Mouse (Mus musculus): ENCODE measurements around the gene Spata32. TPM values are rescaled to one million over a fixed set of nuclear protein-coding genes. Genes with fewer than 3 reads are reported as not detected.

Gene Spata32
- total RNA-seq, 2 experiments from 2014 or later: not detected

DNA sequence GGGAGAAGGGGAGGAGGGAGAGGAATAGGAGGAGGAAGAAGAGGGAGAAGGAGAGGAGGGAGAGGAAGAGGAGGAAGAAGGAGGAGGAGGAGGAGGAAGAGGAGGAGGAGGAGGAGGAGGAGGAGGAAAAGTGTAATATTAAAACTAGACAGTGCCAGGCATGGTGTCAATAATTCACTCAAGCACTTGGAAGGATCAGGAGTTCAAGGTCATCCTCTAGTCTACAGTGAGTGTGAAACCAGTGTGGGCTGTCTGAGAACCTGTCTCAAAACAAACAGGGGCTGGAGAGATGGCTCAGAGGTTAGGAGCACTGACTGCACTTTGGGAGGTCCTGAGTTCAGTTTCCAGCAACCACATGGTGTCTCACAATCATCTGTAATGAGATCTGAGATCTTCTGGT, 15.9 kb downstream of the Spata32 start:
- no peak for DNase-seq

GRCm38 (mm10) chr11:103201664-103202063, 16.6 kb downstream of the Spata32 start:
- peak; percentile 81 for DNase-seq

- DNase-seq: peak; percentile 72
Observed at GRCm38 (mm10) chr11:103198911-103199803, 19.1 kb downstream of the Spata32 start.

DNA sequence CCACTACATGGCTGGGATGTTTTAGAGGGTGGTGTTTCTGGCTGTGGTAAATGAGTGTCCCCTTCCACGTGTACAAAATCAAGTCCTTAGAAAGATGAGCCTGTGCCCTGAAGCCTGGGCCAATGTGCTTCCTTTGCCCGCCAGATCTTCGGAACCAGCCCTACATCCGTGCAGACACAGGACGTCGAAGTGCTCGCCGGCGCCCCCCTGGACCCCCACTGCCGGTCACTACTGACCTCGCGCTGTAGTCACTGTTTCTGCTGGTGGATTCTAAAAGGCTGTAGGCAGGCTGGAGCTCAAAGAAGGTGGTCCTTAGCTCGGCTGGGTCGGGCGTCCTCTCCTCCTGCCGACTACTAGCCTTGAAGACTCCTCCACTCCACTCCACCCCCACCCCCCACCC, 19.9 kb downstream of the Spata32 start:
- no peak for DNase-seq

GRCm38 (mm10) chr11:103197340-103197739, 20.9 kb downstream of the Spata32 start:
- DNase-seq: no peak

DNA sequence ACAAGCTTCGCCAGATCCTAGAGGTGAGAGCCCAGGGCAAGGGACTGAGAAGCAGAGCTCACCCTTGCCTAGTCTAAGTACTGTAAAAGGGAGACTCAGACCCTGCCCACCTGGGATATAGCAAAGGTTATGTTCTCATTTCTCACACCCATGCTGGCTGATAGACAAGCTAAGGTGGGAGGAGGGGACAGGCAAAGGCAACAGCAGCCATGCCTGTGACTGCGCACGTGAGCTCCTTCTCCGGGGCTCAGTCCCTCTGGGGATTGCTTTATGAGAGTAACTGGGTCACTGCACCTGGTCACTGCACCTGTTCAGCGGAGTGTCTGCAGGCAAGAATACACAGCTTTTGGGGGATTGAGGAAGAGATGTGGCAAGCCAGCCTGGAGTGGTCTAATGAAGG, 22.6 kb downstream of the Spata32 start:
- DNase-seq: no peak

GRCm38 (mm10) chr11:103195236-103195635, 23.0 kb downstream of the Spata32 start:
- DNase-seq: no peak

- DNase-seq: no peak
Observed at GRCm38 (mm10) chr11:103193825-103194168, 24.4 kb downstream of the Spata32 start.

DNA sequence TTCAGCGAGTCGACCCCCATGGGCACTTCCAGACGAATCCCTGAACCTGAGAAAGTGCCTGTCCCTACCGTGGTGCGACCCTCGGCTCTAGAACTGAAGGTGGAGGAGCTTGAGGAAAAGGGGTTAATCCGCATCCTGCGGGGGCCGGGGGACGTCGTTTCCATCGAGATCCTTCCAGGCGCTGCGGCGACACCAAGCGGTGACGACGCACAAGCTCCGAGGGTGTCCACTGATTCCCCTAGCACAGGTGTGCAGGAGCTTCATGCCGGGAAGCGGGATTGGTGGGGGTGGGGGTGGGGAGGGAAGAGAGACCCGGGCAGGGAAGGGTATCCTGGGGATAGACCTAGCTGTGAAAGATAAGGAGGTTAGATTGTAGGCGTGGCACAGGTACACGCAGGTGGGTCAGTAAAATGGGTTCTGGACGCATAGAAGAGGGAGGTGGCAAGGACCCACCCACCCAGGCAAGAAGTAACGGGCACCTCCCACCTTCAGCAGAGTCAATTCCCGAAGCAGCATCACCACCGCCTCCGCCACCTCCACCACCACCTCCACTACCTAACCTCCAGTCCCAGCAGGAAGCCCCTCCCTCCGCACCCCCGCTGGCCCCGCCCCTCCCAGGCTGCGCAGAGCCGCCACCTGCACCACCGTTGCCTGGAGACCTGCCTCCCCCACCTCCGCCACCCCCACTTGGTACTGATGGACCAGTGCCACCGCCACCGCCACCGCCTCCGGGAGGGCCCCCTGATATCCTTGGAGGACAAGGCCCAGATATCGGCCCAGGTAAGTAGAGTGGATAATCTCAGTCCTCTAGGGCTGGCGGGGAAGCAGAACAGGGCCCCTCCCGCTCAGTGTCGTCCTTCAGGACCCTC, 25.0 kb downstream of the Spata32 start:
- DNase-seq: no peak

GRCm38 (mm10) chr11:103192230-103192955, 25.8 kb downstream of the Spata32 start:
- DNase-seq: no peak

DNA sequence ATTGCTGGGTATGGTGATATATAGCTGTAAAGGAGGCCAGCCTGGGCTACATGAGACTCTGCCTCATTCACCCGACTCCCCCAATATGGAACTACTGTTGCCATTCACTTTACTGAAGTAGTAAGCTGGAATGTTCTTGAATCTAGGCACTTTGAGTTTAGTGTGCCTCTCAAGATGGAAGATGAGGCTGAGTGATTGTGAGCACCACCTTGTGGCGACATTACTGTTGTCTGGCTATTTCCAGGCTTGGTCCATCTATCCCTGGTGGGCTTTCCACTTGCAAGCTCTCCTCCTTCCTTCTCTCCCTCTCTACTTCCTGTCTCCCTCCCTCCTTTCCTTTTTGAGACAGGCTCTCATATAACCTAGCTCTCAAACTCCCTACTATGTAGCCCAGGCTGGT, 33.3 kb downstream of the Spata32 start:
- peak; percentile 71 for DNase-seq

DNA sequence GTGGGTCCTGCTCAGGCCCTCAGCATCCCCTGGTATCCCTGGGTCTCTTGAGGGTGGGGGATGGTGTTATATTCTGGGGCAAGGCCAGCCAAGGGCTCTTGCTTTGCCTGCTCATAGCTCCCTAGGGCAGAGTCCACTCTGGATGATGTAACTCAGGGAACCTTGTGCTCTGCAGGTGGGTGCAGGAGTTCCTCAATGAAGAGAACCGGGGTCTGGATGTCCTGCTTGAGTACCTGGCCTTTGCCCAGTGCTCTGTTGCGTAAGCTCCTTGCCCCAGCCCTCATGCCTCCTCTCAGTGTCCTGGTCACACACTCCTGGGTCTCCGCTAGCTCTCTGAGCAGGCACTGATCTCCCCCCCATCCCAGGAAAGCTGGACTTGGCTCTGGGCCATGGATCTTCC, 36.3 kb downstream of the Spata32 start:
- no peak for DNase-seq

- no peak for DNase-seq
Observed at GRCm38 (mm10) chr11:103181349-103181748, 36.9 kb downstream of the Spata32 start.

DNA sequence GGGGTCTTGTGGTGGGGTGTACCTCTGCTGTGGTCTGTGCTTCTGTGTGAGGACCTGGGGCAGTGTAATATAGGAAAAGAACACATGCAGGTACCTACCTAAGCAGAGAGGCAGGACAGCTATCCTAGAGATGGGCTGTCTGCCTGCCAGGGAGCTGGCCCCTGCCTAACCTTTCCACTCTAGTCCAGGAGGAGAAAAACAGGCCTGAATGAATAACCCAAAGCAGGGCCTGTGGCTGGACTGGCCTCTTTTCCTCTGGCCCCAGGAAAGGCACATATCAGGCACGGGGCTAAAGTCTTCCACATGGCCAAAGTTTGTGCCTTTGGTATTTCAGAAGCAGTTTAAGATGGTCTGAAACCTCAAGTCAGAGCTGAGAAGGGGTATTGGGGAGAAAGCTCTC, 37.8 kb downstream of the Spata32 start:
- no peak for DNase-seq

DNA sequence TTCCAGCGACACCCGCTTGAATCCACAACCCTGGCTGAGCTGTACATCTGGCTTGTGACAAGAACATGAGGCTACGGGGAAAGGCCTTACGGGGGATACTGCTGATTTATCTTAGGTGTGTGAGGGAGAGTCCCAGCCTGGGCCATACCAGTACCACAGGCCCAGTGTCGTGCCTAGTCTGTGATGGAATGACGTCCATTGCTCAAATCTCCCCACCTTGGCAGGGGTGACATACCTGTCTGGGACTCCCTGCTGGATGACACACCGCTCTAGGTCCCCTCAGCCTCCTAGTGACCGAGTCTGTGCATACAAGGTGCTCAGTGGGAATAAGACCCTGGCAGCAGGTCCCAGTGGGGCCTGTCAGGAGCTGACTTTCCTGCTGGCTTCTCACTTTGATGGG, 39.5 kb downstream of the Spata32 start:
- no peak for DNase-seq

DNA sequence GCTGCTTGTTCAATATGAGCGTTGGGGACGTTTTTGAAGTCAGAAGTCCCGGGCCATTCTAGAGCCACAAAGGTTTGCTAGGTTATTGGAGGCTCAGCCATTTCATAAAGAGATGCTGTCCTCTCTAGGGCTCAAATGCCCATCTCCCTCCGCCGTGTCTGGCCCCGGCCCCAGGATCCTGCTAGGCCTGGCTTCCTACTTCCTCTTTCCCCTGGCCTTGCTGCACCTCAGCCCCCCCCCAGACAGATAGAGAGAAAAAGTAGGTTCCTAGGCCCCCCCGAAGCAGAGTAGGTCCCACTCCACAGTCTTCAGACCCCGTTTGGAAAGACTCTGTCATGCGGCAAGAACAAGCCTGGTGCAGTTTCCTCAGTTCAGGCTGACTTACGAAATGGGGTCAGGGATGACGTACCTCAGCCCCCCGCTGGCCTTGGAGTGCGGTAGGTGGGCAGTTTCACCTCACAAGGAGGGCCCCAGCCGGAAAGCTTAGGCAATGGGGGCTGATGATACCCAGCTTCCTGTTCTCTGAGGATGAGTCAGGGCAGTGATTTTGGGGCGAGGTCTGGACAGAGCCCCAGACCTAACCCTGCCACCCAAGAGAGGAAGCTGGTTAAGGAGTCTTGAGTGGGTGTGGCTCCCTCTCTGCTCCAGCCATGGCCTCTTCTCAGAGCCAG, 40.3 kb downstream of the Spata32 start:
- peak; percentile 7 for DNase-seq

DNA sequence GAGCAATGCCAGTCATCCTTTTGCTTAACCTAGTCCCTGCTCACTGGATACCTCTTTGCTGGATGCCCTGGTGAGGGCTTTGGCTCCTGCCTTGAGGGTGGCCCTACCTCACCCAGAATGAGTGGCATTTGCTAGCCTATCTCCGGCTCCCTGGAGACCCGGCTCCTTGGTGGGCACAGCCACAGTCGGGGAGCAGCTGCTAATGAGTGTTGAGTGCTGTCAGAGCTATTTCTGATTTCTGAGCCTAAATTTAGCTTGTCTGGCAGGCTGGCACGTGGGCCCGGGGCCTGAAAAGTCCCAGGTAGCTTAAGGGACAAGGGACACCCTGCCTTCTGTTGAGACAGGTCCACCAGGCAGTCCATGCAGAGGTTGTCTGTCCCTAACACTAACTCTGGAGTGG, 41.0 kb downstream of the Spata32 start:
- peak; percentile 2 for DNase-seq

DNA sequence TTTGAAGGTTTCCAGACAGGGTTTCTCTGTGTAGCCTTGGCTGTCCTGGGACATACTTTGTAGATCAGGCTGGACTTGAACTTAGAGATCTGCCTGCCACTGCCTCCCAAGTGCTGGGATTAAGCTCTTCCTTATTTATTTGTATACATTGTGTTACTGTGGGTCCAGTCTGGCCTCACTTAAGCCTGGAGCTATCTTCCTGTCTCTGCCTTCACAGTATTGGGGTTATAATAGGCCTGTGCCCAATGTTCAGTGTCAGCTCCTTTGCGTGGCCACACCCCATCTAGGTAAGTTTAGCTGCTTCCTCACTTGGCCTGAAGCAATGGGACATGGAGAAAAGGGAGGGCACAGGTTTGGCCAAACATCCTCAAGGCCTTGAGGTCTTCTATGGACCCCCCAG, 41.7 kb downstream of the Spata32 start:
- DNase-seq: no peak

DNA sequence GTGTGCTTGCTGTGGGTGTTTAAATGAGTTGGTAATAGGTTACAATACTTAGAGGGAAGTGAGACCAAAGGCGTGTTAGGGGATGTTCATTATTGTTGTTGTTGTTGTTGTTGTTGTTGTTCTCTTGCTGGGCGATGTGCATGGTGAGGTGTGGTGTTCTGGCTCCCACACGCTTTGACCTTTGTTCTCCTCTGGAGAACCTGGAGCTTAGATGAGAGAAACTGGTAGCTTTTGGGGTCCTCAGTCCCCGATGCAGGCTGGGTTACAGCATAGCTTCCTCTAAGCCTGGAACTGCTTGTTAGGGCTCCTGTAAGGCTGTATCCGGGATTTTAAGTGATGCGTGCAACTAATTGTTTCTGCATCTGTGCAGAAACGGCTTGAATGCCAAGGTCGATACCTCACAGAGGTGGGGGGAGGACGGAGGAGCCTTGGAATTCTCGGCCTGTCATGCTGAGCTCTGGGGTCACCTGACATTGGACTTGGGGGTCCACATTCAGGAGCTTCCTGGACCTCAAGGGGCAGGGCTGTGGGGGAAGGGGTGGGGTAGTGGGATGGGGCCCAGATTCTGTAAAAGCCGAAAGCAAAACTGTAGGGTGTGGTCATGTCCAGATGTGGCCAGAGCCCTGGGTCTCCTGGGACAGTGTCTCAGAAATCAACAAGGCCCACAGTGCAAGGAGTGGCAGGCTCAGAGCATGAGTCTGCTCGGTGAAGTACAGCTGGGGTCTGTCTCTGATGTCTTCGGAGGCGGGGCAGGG, 42.4 kb downstream of the Spata32 start:
- DNase-seq: no peak

GRCm38 (mm10) chr11:103174891-103175391, 43.3 kb downstream of the Spata32 start:
- DNase-seq: peak; percentile 79

DNA sequence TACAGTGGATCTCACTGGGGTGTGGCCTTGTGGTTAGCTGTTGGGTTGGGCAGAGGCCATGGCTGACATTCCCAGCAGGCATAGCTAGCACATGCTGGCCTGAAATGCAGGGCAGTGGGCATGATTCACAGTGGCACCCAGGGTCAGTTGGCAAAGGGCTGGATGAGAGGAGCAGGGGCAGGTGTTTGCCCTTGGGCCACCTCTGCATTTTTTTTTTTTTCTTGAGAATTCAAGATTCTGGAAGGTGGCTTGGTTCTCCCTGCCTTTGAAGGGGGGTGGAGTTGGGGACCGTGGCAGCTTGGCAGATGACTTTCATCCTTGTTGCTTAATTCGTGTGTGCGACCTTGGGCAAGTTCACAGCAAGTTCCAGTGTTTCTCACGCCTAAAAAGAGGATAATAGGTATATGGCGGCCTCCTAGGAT, 43.8 kb downstream of the Spata32 start:
- no peak for DNase-seq

Data from adrenal gland, postnatal 10 days (tissue).